Mouse (Mus musculus) stomach, postnatal 0 days (tissue): Measurements from ENCODE around the gene Erich4. TPM values are rescaled to one million over a fixed set of nuclear protein-coding genes. Genes with fewer than 3 reads are reported as not detected.
"Not testable (repeated sequence)": the region's sequence is repeated elsewhere in the genome, so short reads cannot be mapped to it uniquely, and the experiment has no call there.

Source experiments
- ATAC-seq: fragments of 200-750 bp; cut with Nextera tagmentation; 2 replicates; pipeline ENCODE4 v1.8.0; 2017; ENCODE audit not compliant: low FRiP score, low TSS enrichment
- DNase-seq: peaks from one replicate; pipeline ENCODE4 v3.0.0-alpha.2; 2016; ENCODE audit warnings: low spot score
- H3K27ac ChIP-seq: fragments of 300-500 bp; sonication (generic); replicated peaks from 2 replicates; pipeline ENCODE4 v1.5.1; 2014; ENCODE audit warnings: mild to moderate bottlenecking, control low read depth
- H3K27me3 ChIP-seq: fragments of 300-500 bp; sonication (generic); 2 replicates; pipeline ENCODE4 v1.6.1; 2014; ENCODE audit warnings: low read length; ENCODE audit not compliant: control insufficient read depth, insufficient read depth
- H3K36me3 ChIP-seq: fragments of 300-500 bp; sonication (generic); 2 replicates; pipeline ENCODE4 v1.6.1; 2014; ENCODE audit warnings: low read length, mixed read lengths; ENCODE audit not compliant: control insufficient read depth, insufficient read depth
- H3K4me1 ChIP-seq: fragments of 300-500 bp; sonication (generic); replicated peaks from 2 replicates; pipeline ENCODE4 v1.6.1; 2014; ENCODE audit warnings: antibody characterized with exemption; ENCODE audit not compliant: control insufficient read depth, insufficient read depth
- H3K4me2 ChIP-seq: fragments of 300-500 bp; sonication (generic); replicated peaks from 2 replicates; pipeline ENCODE4 v1.6.1; 2014; ENCODE audit warnings: low read depth, mild to moderate bottlenecking, control low read depth, moderate library complexity
- H3K4me3 ChIP-seq: fragments of 300-500 bp; sonication (generic); 2 replicates; pipeline ENCODE4 v1.5.1; 2014; ENCODE audit warnings: low read depth, low read length, control low read depth
- H3K9ac ChIP-seq: fragments of 300-500 bp; sonication (generic); 2 replicates; pipeline ENCODE4 v1.6.1; 2014; ENCODE audit warnings: mild to moderate bottlenecking, low read length, control low read depth, mixed read lengths
- H3K9me3 ChIP-seq: fragments of 300-500 bp; sonication (generic); 2 replicates; pipeline ENCODE4 v1.6.1; 2016; ENCODE audit warnings: low read length; ENCODE audit not compliant: control insufficient read depth
- CTCF ChIP-seq: IDR thresholded peaks from 2 replicates; pipeline ENCODE4 v1.5.1; 2016; ENCODE audit warnings: antibody characterized with exemption, low read depth, mild to moderate bottlenecking, moderate library complexity
- EP300 ChIP-seq: optimal IDR thresholded peaks from 2 replicates; pipeline ENCODE3; 2016; ENCODE audit warnings: antibody characterized with exemption
- WGBS: fragments of 180-500 bp; shearing (Covaris S2); extraction: QIAGEN DNeasy Blood & Tissue Kit; methylation state at CpG from one replicate; pipeline ENCODE4 v1.1.7; 2014; 5-methylcytosine and 5-hydroxymethylcytosine counted together
- polyA plus RNA-seq: library from polyadenylated mRNA; unstranded; fragments of >200 nt; fragmentation: Nextera tagmentation; extraction: Ambion mirVana; gene quantifications from 2 replicates; pipeline ENCODE4 v1.2.1, GENCODE M21; 2015

Erich4 gene
- polyA plus RNA-seq, 1 experiment from 2014 or later, result not detected

DNA sequence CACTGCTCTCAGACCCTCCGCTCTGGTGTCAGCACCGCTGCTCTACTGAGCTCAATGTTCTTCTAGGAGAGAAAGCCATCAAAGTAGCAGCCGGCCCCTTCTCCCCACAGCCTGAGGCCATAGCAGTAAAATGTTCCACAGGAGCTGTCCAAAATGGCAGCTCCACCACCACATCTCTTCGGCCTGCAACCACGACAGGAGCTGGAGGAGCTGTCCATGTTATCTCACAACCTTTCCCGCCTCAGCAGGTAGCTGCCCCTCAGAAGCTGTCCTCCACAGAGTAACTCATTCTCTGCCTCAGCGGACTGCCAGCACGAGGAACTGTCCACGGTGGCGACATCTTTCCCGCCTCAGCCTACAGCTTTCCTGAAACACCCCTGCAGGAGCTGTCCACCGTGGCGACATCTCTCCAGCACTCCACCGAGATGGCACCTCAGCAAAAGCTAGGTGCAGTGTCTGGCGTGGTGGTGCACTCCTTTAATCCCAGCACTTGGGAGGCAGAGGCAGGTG lies 33.3 kb downstream of the Erich4 start:
- Histone ChIP-seq H3K9me3 (no peaks in the 10 kb centered on the region), H3K27ac (no peak overlapping the region), H3K9ac (no peak overlapping the region), H3K4me1 (no peaks in the 10 kb centered on the region), H3K27me3 (no peaks in the 10 kb centered on the region), H3K4me2 (no peak overlapping the region), H3K4me3 (no peak overlapping the region), H3K36me3 (no peaks in the 10 kb centered on the region)
- WGBS, result 85% methylated on average over 15 of the region's 15 CpGs
- TF ChIP-seq EP300, result no peak
- no peak for TF ChIP-seq CTCF
- no peak for ATAC-seq
- no peak for DNase-seq

DNA sequence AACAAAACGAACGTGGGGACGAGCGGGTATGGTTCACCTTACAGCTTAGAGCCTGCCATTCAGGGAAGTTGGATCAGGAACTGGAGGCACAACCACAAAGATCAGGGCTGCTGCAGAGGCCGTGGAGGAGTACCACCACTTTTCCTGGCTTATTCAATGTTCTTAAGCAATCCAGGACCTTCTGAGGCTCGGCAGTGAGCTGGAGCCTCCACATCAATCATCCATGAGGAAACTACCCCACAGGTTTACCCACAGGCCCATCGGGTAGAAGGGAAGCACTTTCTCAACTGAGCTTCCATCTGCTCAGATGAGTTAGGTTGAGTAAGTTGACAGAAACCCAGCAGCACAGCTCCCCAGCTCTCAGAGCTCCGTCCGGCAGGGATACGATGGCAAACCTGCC lies 36.3 kb downstream of the Erich4 start:
- no peaks in the 10 kb centered on the region for H3K36me3 ChIP-seq
- H3K4me1 ChIP-seq, result no peaks in the 10 kb centered on the region; the same call in 1 of the 2 replicates
- DNase-seq, result no peak
- WGBS, result 80% methylated on average over 10 of the region's 10 CpGs
- no peak for TF ChIP-seq CTCF
- TF ChIP-seq EP300, result no peak
- H3K27ac ChIP-seq, result no peak overlapping the region
- no peak overlapping the region for H3K9ac ChIP-seq
- H3K4me2 ChIP-seq, result no peak overlapping the region
- no peak overlapping the region for H3K4me3 ChIP-seq
- H3K9me3 ChIP-seq, result no peaks in the 10 kb centered on the region
- no peaks in the 10 kb centered on the region for H3K27me3 ChIP-seq
- no peak for ATAC-seq

- H3K4me1 ChIP-seq, H3K9me3 ChIP-seq, H3K4me2 ChIP-seq, H3K4me3 ChIP-seq, H3K27me3 ChIP-seq, H3K36me3 ChIP-seq, H3K9ac ChIP-seq: not testable (repeated sequence)
- WGBS, result 61% methylated on average over 12 of the region's 14 CpGs
- H3K27ac ChIP-seq, result peak overlapping the region; percentile 79
- DNase-seq (peak; percentile 18), ATAC-seq (peak; percentile 80)
These were observed 38.8 kb downstream of the Erich4 start for GRCm38 (mm10) chr7:25576793-25577437.

GRCm38 (mm10) chr7:25576308-25576707 lies 39.4 kb downstream of the Erich4 start:
- H3K4me1 ChIP-seq, H3K36me3 ChIP-seq, H3K4me3 ChIP-seq, H3K27me3 ChIP-seq, H3K4me2 ChIP-seq, H3K9ac ChIP-seq, H3K9me3 ChIP-seq: not testable (repeated sequence)
- H3K27ac ChIP-seq, result peak overlapping the region; percentile 79
- peak; percentile 31 for DNase-seq
- WGBS, result 23% methylated on average over 6 of the region's 6 CpGs
- peak; percentile 75 for ATAC-seq

GRCm38 (mm10) chr7:25575870-25576269 lies 39.8 kb downstream of the Erich4 start:
- H3K9ac ChIP-seq, result no peak overlapping the region
- peak overlapping the region; percentile 79 for H3K27ac ChIP-seq
- H3K27me3 ChIP-seq, result no peaks in the 10 kb centered on the region
- 13% methylated on average over 8 of the region's 8 CpGs for WGBS
- no peak overlapping the region for H3K4me2 ChIP-seq
- H3K4me1 ChIP-seq, result no peaks in the 10 kb centered on the region; the same call in 1 of the 2 replicates
- ATAC-seq, result peak; percentile 71
- H3K4me3 ChIP-seq, result no peak overlapping the region
- TF ChIP-seq EP300 (no peak), CTCF (no peak)
- no peaks in the 10 kb centered on the region for H3K36me3 ChIP-seq
- H3K9me3 ChIP-seq, result no peaks in the 10 kb centered on the region
- peak; percentile 54 for DNase-seq

DNA sequence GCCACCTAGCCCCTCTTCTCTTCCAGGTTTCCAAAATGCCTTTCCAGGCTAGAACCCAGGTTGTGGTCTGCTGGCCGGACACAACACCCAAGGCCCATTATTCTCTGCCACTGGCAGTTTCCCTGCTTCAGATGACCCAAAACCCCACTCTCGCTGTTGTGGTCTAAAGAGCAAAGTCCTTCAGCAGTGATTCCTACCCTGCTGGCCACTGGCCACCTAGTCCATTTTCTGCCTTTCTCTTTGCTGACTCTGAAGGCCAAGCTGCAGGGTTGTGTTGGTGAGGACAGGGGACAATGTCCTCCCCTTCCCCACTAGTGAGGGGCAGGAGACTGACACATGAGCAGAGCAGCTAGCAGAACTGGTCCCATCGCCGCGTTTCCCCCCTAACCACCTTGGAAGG lies 40.6 kb downstream of the Erich4 start:
- Histone ChIP-seq H3K4me3 (no peak overlapping the region), H3K27me3 (no peaks in the 10 kb centered on the region), H3K36me3 (no peaks in the 10 kb centered on the region), H3K4me2 (no peak overlapping the region), H3K27ac (peak overlapping the region; percentile 78), H3K9ac (no peak overlapping the region; the same call in 1 of the 2 replicates), H3K9me3 (no peaks in the 10 kb centered on the region), H3K4me1 (no peaks in the 10 kb centered on the region; the same call in 1 of the 2 replicates)
- no peak for DNase-seq
- WGBS, result 61% methylated on average over 5 of the region's 5 CpGs
- TF ChIP-seq CTCF (no peak), EP300 (no peak)
- no peak for ATAC-seq

GRCm38 (mm10) chr7:25573806-25574205 lies 41.9 kb downstream of the Erich4 start:
- H3K4me2 ChIP-seq, DNase-seq, H3K36me3 ChIP-seq, H3K9me3 ChIP-seq, ATAC-seq, H3K27ac ChIP-seq, H3K9ac ChIP-seq, H3K4me3 ChIP-seq, H3K27me3 ChIP-seq, H3K4me1 ChIP-seq: not testable (repeated sequence)
- 64% methylated on average over 5 of the region's 5 CpGs for WGBS
